Mouse (Mus musculus) gonadal fat pad, adult 2 months (tissue): ENCODE data around the gene 2310009B15Rik. TPM values are rescaled to one million over a fixed set of nuclear protein-coding genes. Genes with fewer than 3 reads are reported as not detected.

Experiments used
- DNase-seq: peaks from one replicate; pipeline ENCODE4 v3.0.0-alpha.2; 2012; ENCODE audit warnings: low read depth
- polyA plus RNA-seq: library from polyadenylated mRNA; depleted of rRNA; stranded (reverse); fragments of >200 nt; gene quantifications from 2 replicates; pipeline ENCODE4 v1.2.3, GENCODE M21; 2012; rRNA removed

The 2310009B15Rik gene
- polyA plus RNA-seq, 1 experiment, result 30.1 TPM

DNA sequence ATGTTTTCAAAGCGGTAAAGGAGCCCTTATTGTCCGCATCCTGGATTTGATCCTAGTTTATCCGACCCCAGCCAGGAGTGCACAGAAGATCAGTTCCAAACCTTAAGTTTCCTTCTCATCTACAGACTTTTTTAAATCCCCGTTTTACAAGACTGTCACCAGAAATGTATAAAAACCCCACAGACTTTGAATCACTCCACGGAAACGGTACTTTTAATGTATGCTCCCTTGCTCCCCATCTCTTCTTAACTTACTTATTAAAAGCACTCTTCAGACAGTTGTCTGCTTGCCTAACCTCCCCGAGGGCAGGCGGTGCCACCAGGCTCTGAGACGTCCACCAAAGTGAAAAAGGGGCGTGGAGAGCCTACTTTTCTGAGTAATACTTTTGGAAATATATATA, 13.9 kb downstream of the 2310009B15Rik start:
- DNase-seq, result no peak

GRCm38 (mm10) chr1:138842315-138842714, 14.3 kb downstream of the 2310009B15Rik start:
- no peak for DNase-seq

GRCm38 (mm10) chr1:138841306-138842095, 15.2 kb downstream of the 2310009B15Rik start:
- no peak for DNase-seq

GRCm38 (mm10) chr1:138840440-138841305, 16.0 kb downstream of the 2310009B15Rik start:
- DNase-seq, result no peak

- no peak for DNase-seq
Observed at GRCm38 (mm10) chr1:138839809-138840430, 16.7 kb downstream of the 2310009B15Rik start.

- DNase-seq, result no peak
Observed at GRCm38 (mm10) chr1:138839291-138839690, 17.4 kb downstream of the 2310009B15Rik start.

DNA sequence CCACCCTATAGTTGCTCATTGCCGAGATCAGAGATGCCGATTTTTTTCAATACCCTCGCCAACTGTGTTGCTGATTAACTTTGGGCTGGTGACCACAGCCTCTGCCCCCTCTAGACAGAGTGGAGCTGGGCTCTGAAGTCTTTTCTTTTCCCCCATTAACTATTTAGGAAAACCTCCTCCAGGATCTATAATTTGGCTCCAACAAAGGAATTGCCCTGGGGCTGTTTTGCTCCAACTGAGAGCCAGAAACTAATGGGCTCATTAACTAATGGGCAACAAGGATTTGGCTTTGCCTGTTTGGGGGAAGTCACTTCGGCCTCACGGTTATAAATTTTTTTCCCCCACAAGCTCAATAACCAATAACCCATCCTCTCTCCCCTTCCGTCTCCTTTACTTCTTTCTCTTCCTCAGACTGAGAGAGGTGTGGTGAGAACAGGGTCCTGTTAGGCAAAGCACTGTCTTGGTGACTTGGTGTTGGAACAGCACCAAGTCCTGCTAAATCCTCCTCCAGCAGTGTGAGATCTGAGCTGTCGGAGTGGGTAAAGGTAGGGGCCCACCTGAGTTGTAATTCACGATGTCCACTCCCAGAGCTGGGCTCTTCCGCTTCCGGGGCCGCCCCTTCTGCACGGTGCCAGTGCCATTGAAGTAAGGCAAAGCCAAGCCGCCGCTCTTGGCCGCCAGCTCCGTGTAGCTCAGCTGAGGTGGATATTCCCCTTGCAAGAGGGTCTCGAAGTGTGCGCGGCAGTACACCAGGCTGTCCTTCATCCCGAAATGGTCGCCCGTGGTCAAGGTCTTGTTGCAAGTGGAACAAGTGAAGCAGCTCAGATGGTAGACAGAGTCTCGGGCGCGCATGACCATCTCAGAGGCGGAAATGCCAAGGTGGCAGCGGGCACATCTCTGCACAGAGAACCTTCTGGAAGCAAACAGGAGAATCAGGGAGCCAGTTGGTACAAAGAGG, 18.6 kb downstream of the 2310009B15Rik start:
- no peak for DNase-seq

DNA sequence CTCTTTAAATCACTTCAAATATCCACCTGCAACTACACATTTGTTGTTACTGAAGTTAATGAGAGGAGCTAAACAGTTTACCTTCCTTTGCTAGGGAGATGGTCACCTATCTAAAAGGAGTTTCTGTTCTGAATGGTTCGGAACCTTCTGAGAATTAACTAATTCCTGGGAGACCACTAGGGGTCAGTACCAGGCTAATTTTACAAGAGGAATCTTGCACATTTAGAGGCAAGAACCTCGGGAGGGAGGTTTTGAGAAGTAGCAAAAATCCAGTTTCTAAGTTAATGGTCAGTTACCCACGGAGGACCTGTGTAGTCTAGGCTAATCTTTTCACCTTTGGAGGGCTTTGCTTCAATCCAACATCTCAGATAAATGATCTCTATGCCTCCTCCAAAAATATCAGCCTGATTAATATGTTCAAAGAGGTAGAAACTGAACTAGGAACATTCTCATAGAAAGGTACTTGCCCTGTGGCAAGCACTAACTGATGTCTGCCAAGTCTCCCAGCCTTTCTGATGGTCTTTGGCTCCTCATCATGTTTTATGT, 21.2 kb downstream of the 2310009B15Rik start:
- no peak for DNase-seq

DNA sequence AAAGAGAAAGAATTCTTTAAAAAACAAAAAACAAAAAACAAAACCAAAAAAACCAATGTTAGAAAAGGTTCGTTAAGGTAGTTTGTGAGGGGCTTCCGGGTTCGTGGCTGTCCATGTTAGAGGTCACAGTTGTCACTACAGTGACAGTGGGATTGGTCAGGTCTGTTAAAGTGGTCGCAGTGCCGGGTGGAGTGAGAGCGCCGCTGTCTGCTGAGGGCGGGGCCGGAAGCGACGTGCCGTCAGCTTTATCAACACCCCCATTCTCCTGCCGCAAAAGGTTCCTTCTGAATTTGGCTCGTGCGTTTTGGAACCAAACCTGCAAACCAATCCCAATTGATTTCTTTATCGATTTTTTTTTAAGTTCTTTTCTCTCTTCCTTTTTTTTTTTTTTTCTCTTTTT, 25.3 kb downstream of the 2310009B15Rik start:
- no peak for DNase-seq

DNA sequence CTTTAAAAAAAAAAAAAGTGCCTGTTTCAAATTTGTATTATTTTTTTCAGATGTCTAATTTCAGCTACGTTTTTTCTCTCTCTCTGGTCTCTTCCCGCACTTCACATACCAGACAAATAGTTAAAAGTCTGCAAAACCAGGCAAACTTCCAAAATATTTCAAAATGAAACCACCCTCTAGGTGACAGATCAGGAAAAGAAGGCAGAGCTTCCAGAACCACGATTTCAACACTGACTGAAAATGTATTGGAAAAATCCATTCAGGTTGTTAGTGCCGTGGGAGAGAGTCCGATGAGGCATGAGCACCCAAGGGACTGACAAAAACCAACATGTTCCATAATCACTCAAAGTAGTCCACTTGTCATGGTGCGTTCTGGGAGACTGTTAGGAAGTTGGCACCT, 29.8 kb downstream of the 2310009B15Rik start:
- no peak for DNase-seq

DNA sequence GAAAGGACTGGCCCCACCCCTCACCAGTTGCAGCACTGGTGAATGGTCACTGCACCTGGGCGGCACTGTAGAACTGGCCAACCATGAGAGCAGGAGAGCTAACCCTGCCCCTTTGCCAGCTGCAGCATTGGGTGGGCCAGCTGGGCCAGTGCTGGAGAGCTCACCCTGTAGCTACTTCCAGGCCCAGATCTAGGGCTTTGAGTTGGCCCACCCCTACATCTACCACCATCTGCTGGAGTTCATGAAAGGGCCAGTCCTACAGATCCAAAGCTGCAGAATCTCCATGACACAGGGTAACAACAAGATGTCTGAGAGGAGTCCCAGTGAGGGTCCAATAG, 33.7 kb downstream of the 2310009B15Rik start:
- DNase-seq, result no peak

- DNase-seq, result no peak
Observed at GRCm38 (mm10) chr1:138822255-138822984, 34.2 kb downstream of the 2310009B15Rik start.

Other genes starting within 250 kb of the 2310009B15Rik start
- 15.1 and 17.1 TPM in 2 replicates for gene Nek7, start 236.7 kb downstream of the 2310009B15Rik start, polyA plus RNA-seq
- 0.20 and 0.44 TPM in 2 replicates for gene Lhx9, start 8.3 kb downstream of the 2310009B15Rik start, polyA plus RNA-seq
- 7.1 and 8.4 TPM in 2 replicates for gene Dennd1b, start 106.6 kb upstream of the 2310009B15Rik start, polyA plus RNA-seq